Mouse (Mus musculus): ENCODE results near the gene Pih1d2.
"Not testable (repeated sequence)": the region's sequence is repeated elsewhere in the genome, so short reads cannot be mapped to it uniquely, and the experiment has no call there.

Pih1d2 gene

GRCm38 (mm10) chr9:50630903-50631302, 13.8 kb downstream of the Pih1d2 start:
- DNase-seq, result not testable (repeated sequence)

GRCm38 (mm10) chr9:50632016-50632688, 15.0 kb downstream of the Pih1d2 start:
- DNase-seq, result no peak

- no peak for DNase-seq
Measured at GRCm38 (mm10) chr9:50633059-50633458, 15.9 kb downstream of the Pih1d2 start.

GRCm38 (mm10) chr9:50634270-50634669, 17.1 kb downstream of the Pih1d2 start:
- no peak for DNase-seq

GRCm38 (mm10) chr9:50646826-50647370, 29.8 kb downstream of the Pih1d2 start:
- no peak for DNase-seq

- DNase-seq, result no peak
Measured at GRCm38 (mm10) chr9:50650503-50650902, 33.4 kb downstream of the Pih1d2 start.

- no peak for DNase-seq
Measured at GRCm38 (mm10) chr9:50658391-50658790, 41.3 kb downstream of the Pih1d2 start.

GRCm38 (mm10) chr9:50658941-50659388, 41.8 kb downstream of the Pih1d2 start:
- peak in 1 of 2 experiments; percentile 18 for DNase-seq

- peak; percentile 85 to 89 for DNase-seq
Measured at GRCm38 (mm10) chr9:50659392-50660217, 42.5 kb downstream of the Pih1d2 start, which contains the start of gene Dlat. Gene Dlat (minus strand): TSS chr9:50659780.

- DNase-seq, result peak; percentile 66 to 67
Measured at GRCm38 (mm10) chr9:50660431-50660830, 43.3 kb downstream of the Pih1d2 start.

GRCm38 (mm10) chr9:50664826-50665225, 47.7 kb downstream of the Pih1d2 start:
- DNase-seq, result no peak

GRCm38 (mm10) chr9:50666442-50666841, 49.3 kb downstream of the Pih1d2 start:
- no peak for DNase-seq

GRCm38 (mm10) chr9:50667579-50668498, 50.7 kb downstream of the Pih1d2 start:
- no peak for DNase-seq

GRCm38 (mm10) chr9:50670690-50671089, 53.6 kb downstream of the Pih1d2 start:
- peak; percentile 49 to 78 for DNase-seq
